Mouse (Mus musculus) olfactory bulb, adult 2 months (tissue): ENCODE results near the gene Spaca1. TPM values are rescaled to one million over a fixed set of nuclear protein-coding genes. Genes with fewer than 3 reads are reported as not detected.

ENCODE experiments used
- H3K27ac ChIP-seq: fragments of 200-500 bp; 2 replicates; pipeline ENCODE4 v1.5.1; 2012; ENCODE audit warnings: low read depth, low read length; ENCODE audit not compliant: insufficient read depth
- H3K4me1 ChIP-seq: fragments of 200-500 bp; 2 replicates; pipeline ENCODE4 v1.6.1; 2012; ENCODE audit warnings: low read length; ENCODE audit not compliant: control insufficient read depth, insufficient read depth
- H3K4me3 ChIP-seq: fragments of 200-500 bp; 2 replicates; pipeline ENCODE4 v1.5.1; 2012; ENCODE audit warnings: mild to moderate bottlenecking, low read depth, low read length, moderate library complexity; ENCODE audit not compliant: insufficient read depth
- CTCF ChIP-seq: fragments of 200-500 bp; IDR thresholded peaks from 2 replicates; pipeline ENCODE4 v1.5.1; 2012; ENCODE audit warnings: low read depth, mild to moderate bottlenecking, low read length, moderate library complexity; ENCODE audit not compliant: insufficient read depth
- POLR2A ChIP-seq: fragments of 200-500 bp; IDR thresholded peaks from 2 replicates; pipeline ENCODE4 v1.6.1; 2012; ENCODE audit warnings: mild to moderate bottlenecking, low read depth, low read length, moderate library complexity; ENCODE audit not compliant: insufficient read depth
- WGBS: fragments of 180-500 bp; shearing (Covaris S2); methylation state at CpG from one replicate; pipeline ENCODE4 v1.1.7; 2018; 5-methylcytosine and 5-hydroxymethylcytosine counted together
- polyA plus RNA-seq: library from polyadenylated mRNA; stranded (reverse); fragments of >200 nt; gene quantifications from 2 replicates; pipeline ENCODE4 v1.2.4, GENCODE M21; 2012; ENCODE audit warnings: low replicate concordance; ENCODE audit not compliant: missing spikeins, insufficient read depth, insufficient read length

Gene Spaca1
- polyA plus RNA-seq, 1 experiment, result not detected

- Histone ChIP-seq H3K27ac (no peak overlapping the region), H3K4me1 (no peaks in the 10 kb centered on the region), H3K4me3 (no peak overlapping the region)
- 87% methylated on average over 5 of the region's 5 CpGs for WGBS
- no peak for TF ChIP-seq POLR2A
- TF ChIP-seq CTCF, result no peak
Measured at GRCm38 (mm10) chr4:33988466-33989089, 61.4 kb downstream of the Spaca1 start.

Other genes with a start within 250 kb of the Spaca1 start
- not detected in 2 replicates for gene Cnr1, start 125.6 kb downstream of the Spaca1 start, polyA plus RNA-seq